Mouse (Mus musculus) testis, adult 2 months (tissue): Measurements from ENCODE around the gene Papss1.

Experiments used
- CTCF ChIP-seq: fragments of 200-500 bp; IDR thresholded peaks from 2 replicates; pipeline ENCODE4 v1.5.1; 2012; ENCODE audit warnings: low read depth, mild to moderate bottlenecking, inconsistent platforms, low read length, moderate library complexity; ENCODE audit not compliant: control insufficient read depth, insufficient read depth, insufficient replicate concordance
- POLR2A ChIP-seq: fragments of 200-500 bp; IDR thresholded peaks from 2 replicates; pipeline ENCODE4 v1.6.1; 2012; ENCODE audit warnings: low read depth, mild to moderate bottlenecking, inconsistent platforms, low read length, moderate library complexity; ENCODE audit not compliant: control insufficient read depth

GRCm38 (mm10) chr3:131550046-131550445 lies 14.5 kb upstream of the Papss1 start:
- TF ChIP-seq CTCF (no peak), POLR2A (no peak)
